8 mouse cellular contexts compared by ENCODE assay signal in genomic region chr4:155943534-155944249, GRCm38 (mm10). TPM values are rescaled to one million over a fixed set of nuclear protein-coding genes. Genes with fewer than 3 reads are reported as not detected.
DNase-seq lines count a peak whose midpoint lies in the region; ATAC-seq and TF ChIP-seq lines count a peak whose summit lies in the region.

TSS of gene Ube2j2 (plus strand) at chr4:155943831.

- H3K4me1 ChIP-seq in cortical plate, adult 2 months (ENCODE audit: control insufficient read depth, insufficient read depth, low read length) = peaks cover 11% of the 10 kb centered on the region
- H3K4me1 ChIP-seq in megakaryocyte, embryonic 14.5 days = peaks cover 39% of the 10 kb centered on the region

- H3K4me3 ChIP-seq in cortical plate, adult 2 months (ENCODE audit: insufficient read depth, low read length) = peak within 1 kb of the TSS; percentile 48
- peak within 1 kb of the TSS; percentile 92 for H3K4me3 ChIP-seq in megakaryocyte, embryonic 14.5 days (replicated peaks)

- DNase-seq in gastrocnemius, adult 8-10 months (ENCODE audit: low spot score in 2 of 2) = peak; percentile 91 to 94
- DNase-seq in hindlimb bud, embryonic 11.5 days (ENCODE audit: extremely low spot score, low read depth, low spot score) = peak; percentile 86
- peak; percentile 91 to 98 for DNase-seq in left cerebral cortex, adult 8-10 months (ENCODE audit: low spot score in 2 of 2)
- DNase-seq in right cerebral cortex, postnatal 10 days (ENCODE audit: low spot score in 2 of 2) = peak; percentile 96 to 97
- peak; percentile 95 for DNase-seq in urinary bladder, postnatal 25 days (ENCODE audit: low spot score)

- H3K36me3 ChIP-seq in megakaryocyte, embryonic 14.5 days (replicated peaks; ENCODE audit: low read length) = peaks cover 28% of the 10 kb centered on the region

- TF ChIP-seq POLR2A in cortical plate, adult 2 months (IDR thresholded peaks at IDR 0.05; ENCODE audit: extremely low read depth, insufficient read depth, low read length) = peak; percentile 75; the same call in 1 of the 2 replicates

- TF ChIP-seq CTCF in cortical plate, adult 2 months (IDR thresholded peaks at IDR 0.05; ENCODE audit: extremely low read depth, insufficient read depth, low read length) = no peak

- ATAC-seq in activated CD4-positive, CD25-positive, alpha-beta regulatory T cell, adult 4 months = peak; percentile 90

- no peaks in the 10 kb centered on the region for H3K9me3 ChIP-seq in megakaryocyte, embryonic 14.5 days

- peaks cover 10% of the 10 kb centered on the region for H3K27me3 ChIP-seq in megakaryocyte, embryonic 14.5 days (replicated peaks)

- H3K27ac ChIP-seq in cortical plate, adult 2 months (ENCODE audit: insufficient read depth, low read length) = peak within 1 kb of the TSS; percentile 56

RNA-seq across cellular contexts. Expression of gene Ube2j2, which starts in this region (rescaled TPM):
- 10 to 100 TPM; 32.1 to 39.5 TPM for polyA plus RNA-seq in activated CD4-positive, CD25-positive, alpha-beta regulatory T cell, adult 4 months (2017; shearing (Covaris generic))
- polyA plus RNA-seq in cortical plate, adult 2 months (2012; rRNA removed) = 72.6 and 75.2 TPM in 2 replicates
- total RNA-seq in gastrocnemius, adult 8-10 months (2022) = 10 to 100 TPM; 53.4 to 69.1 (median 58.7) TPM
- 10 to 100 TPM; 57.7 to 67.6 (median 65.2) TPM for total RNA-seq in left cerebral cortex, adult 8-10 months (2022)
- 90.8 and 106 TPM in 2 replicates for polyA plus RNA-seq in megakaryocyte, embryonic 14.5 days (2012; ENCODE audit: insufficient read depth, low replicate concordance)

Comparison
In these comparisons a context has a peak if more than half of its experiments do, and no peak if none do; other contexts are left out.
1. Peak in every context shown above with its lines: DNase-seq, ATAC-seq, H3K4me3 ChIP-seq and H3K27ac ChIP-seq.